Mouse (Mus musculus): ENCODE results near the gene Ttbk1.

Ttbk1 gene

DNA sequence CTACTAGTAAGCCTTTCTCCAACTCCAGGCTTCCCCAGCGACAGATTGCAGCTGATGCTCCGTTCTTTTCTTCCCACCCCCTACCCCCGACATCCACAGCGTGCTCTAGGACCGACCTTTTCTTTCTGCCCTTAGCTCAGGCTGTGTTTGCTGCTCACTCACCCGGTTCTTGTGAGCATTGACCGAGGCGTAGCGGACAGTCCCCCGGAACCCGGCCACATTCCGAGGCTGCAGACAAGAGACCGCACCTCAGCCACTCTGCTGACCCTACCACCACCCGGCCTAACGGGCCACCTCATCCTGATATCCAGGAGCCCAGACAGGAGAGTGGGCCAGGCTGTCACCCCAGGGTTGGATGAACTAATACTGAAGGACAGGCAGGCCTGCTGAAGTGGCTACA is 10.2 kb downstream of the Ttbk1 start:
- DNase-seq (ENCODE audit: low read depth, low spot score) = no peak

DNA sequence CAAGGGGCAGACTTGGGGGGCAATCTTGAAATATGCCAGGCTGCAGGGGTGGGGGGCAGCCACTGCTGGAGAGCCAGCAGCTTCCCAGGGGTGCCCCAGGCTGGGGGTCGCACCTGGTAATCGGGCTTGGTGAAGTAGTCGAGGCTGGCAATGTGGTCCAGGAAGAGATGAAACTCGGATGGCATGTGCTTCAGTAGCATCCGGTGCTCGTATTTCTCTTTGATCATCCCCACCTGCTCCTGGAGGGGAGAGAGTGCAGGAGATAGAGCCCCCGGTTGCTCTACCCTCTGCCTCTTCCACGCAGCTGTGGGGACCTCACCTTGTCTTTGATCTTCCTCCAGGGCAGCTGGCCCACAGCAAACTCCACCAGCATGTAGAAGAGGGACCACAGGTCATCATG is 10.9 kb downstream of the Ttbk1 start:
- DNase-seq (ENCODE audit: low read depth, low spot score) = no peak

DNA sequence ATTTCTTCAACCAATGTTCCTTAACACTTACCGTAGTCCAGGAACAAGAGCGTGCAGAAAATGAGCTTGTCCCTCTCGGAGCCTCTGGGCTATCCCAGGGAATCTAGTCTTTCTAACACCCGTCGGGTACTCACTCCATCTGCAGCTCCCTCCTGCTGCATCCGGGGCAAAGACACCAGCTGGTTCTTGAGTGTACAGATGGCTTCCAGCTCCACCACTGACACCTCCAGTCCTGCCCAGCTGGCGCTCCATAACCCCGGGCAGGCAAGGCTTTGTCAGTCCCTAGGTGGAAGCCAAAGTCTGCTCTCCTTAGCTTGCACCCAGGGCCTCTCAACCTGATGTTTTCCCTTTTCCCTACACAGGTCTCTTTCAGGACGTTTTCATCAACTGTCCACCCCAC is 19.6 kb downstream of the Ttbk1 start:
- DNase-seq (ENCODE audit: low read depth, low spot score) = no peak

DNA sequence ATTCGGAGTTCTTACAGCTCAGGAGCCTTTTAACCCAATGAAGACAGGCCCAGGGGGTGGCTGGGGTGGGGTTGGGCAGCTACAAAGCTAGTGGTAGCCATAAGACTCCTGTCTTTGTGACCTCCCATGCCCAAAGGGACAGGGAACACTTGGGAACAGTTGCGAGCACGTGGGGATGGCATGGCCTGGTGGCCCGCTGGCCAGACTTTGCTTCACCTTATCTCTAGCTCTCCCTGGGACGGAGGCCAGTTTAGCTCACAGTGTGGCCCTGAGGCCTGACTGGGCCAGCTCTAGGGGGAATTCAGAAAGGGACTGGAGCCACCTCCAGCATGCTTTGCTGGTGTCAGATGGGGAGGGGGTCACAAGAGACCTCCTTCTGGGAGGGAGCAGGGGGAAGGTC is 25.2 kb downstream of the Ttbk1 start:
- DNase-seq (ENCODE audit: low read depth, low spot score) = no peak

DNA sequence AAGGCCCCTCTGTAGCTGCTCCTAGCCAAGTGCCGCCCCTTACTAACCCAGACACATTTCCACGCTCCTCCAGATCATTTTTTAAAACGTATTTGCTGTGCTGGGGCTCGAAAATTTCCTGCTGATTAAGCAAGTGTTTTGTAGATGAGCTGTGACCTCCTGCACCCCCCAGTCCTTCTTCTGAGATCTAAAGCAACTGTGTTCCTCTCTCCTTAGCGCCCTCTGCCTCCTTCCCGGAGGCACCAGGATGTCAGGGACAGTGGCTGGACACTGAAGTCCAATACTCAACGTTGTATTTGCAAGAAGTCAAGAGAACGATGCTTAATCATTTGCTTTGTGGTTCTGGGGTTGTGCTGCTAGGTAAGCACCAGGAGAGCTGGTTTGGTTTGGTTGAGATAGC is 26.1 kb downstream of the Ttbk1 start:
- no peak for DNase-seq (ENCODE audit: low read depth, low spot score)

DNA sequence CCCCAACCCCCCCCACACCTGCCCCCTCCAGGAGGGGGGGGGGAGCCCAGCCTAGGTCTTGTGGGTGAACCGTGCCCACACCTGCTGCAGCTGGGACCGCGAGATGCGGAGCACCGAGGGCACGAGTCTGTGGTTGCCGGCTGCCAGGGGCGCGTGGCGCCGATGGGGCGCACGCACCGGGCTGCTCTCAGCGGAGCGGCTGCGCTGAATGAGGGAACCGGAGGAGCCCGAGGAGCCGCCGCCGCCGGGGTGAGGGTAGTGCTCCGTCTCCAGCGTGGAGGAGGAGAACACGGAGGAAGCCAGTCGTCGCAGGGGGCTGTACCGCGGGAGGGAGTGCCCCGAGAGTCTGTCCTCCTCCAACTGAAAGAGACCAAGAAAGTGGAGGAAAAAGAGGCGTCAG is 26.8 kb downstream of the Ttbk1 start:
- no peak for DNase-seq (ENCODE audit: low read depth, low spot score)

DNA sequence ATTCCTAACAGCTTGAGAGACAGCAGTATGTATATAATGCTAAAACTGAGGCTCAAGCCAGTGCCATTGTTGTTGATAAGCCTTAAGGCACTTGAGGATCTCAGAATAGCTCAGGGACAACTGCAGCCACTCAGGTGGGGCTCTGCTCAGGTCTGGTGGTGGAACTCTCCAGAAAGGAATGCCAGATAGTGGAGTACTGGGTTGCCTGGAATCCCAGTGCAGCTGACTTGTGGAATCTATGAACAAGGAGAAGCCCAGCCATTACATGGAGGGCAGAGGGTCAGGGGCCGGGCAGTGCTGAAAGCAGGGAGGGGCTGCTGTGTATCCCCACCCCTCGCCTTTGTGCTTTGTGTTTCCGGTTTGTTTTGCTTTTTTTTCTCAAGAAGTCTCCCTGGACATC is 29.0 kb downstream of the Ttbk1 start:
- no peak for DNase-seq (ENCODE audit: low read depth, low spot score)

DNA sequence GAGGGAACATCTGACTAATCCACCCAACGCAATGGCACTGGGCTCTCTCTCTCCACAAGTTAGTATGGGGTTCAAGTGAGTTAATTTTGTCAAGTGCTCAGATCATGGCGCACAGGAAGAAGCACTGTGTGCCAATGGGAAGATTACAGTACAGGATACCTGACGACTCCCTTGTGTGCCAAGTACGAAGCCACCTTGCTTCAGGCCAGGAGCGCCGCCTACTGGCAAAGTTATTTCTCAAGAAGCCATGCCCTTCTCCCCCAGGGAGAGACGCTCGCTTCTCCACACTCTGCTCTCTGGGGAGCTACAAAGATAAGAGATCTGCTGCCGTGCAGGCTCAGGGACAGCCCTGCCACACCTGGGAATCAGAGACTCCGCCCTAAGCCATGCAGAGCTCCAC is 29.7 kb downstream of the Ttbk1 start:
- no peak for DNase-seq (ENCODE audit: low read depth, low spot score)

DNA sequence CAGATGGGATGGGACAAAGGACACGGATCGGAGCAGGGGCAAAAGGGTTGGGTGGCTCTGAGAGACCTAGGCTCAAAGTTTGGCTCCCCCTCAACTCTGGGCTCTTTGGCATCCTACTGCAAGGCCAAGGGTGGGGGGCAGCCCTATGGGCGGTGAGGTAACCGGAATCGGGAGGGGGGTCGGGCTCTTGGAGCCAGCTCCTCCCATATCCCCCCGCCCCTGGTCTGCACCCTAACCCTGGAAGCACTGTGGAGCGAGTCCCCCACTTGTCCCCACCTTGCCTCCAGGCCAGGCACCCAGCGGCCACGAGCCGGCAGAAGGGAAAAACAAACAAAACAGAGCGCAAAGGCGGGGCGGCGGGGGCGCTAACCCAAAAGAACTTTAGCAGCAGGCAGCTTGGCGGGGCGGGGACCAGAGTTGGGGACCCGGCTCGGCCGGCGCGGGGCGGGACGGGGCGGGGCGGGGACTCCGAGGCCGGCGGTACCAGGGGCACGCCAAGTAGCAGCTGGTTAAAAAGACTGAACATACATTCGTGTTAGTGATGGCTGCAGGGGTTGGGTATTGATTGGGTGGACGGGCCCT is 32.3 kb downstream of the Ttbk1 start:
- no peak for DNase-seq (ENCODE audit: low read depth, low spot score)

DNA sequence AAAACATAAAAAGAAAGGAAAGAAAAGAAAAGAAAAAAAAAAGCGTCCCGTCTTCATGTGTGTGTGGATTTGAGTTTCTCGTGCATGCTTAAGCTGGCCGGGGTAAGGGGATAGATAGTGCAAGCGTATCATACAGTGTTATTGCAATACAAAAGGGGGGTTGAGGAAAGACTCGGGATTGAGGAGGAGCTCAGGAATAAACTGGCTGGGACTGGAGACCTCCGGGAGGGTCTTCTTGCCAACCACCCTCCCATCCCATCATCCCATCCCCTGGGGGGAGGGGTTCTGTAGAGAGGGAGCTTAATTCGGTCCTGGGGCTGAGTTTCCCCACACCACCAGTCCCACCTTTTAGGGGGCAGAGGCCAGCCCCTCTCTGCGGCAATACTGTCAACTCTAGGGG is 32.9 kb downstream of the Ttbk1 start:
- DNase-seq (ENCODE audit: low read depth, low spot score) = no peak

DNA sequence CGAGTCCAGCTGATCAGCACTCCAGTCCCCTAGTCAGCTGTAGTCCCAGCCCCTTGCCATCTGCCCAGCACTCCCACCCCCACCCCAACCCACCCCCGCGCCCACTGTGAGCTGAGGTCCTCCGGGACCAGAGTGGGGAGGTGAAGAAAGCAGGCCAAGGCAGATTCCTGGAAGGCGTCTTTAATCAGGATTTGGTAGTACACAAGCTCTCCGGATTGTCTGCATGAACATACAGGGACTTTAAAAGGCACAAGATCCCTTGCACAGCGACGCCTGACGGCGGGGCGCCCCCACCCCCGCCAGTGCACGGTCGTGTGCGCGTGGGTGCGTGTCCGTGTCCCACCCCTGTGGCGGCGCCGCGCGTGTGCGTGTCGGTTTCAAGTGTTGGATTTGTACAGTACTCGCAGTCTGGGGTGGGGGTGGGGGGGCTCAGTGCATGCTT is 33.5 kb downstream of the Ttbk1 start:
- DNase-seq (ENCODE audit: low read depth, low spot score) = no peak

DNA sequence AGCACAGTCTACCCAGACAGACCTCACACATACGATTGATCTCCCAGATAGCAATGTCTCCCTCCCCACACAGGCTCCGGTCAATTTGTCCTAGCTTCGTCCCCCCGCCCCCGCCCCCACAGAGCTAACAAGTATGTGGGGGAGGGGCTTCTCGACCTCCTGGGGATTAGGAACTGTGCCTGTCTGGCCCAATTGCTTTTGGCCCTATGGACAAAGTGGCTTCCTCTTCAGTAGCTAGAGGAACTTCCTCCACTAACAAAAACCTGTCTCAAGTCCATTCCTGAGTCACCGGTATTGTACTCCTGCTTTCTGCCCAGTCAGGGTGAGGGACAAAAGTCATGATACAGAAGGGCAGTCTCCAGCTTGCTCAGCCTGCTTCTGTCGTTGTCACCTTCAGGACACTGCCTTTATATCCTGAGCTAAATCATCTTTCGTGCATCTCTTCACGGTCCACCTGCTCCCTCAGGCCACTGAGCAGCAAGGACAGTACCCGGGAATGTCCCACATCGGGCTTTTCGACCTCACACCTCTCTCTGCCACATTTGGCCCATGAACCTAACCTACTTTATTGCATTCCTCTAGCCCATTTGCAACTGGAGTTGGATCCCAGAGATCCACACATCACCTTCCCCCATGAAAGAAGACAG is 34.0 kb downstream of the Ttbk1 start:
- DNase-seq (ENCODE audit: low read depth, low spot score) = no peak

DNA sequence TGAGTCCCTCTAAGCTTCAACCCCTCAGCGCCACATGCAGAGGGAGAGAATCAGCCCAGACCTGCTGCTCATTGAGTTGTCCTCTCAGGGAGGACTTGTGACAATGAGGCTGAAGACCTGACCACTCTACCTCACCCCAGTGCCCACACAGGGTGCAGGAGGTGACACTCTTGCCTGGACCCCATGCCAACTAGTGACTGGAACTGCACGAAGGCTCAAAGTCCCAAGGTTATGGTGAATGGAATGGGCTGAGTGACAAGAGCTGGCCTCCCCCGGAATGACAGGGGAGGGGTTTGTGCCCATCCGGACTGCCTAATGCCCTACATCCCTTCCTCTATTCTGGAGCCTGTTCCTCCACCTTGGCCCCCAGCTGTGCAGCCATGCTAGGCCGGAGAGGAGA is 34.8 kb downstream of the Ttbk1 start:
- no peak for DNase-seq (ENCODE audit: low read depth, low spot score)

DNA sequence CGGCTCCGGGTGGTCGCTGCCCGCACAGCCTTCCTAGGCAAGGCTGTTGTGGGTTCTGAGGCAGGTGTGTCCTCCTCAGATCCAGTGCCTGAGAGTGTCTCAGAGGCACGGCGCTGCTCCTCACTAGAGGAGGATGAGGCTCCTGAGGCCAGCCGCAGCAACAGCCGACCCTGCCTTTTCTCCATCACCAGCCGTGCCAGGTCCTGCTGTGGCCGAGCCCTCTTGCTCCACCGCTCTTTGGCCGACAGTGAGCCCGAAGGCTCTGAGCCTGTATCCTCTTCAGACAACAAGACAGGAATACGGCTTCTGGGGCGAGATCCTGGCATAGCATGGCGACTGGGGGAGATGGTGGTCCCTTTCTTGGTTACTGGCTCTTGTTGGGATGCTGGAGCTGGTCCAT is 41.2 kb downstream of the Ttbk1 start:
- no peak for DNase-seq (ENCODE audit: low read depth, low spot score)

DNA sequence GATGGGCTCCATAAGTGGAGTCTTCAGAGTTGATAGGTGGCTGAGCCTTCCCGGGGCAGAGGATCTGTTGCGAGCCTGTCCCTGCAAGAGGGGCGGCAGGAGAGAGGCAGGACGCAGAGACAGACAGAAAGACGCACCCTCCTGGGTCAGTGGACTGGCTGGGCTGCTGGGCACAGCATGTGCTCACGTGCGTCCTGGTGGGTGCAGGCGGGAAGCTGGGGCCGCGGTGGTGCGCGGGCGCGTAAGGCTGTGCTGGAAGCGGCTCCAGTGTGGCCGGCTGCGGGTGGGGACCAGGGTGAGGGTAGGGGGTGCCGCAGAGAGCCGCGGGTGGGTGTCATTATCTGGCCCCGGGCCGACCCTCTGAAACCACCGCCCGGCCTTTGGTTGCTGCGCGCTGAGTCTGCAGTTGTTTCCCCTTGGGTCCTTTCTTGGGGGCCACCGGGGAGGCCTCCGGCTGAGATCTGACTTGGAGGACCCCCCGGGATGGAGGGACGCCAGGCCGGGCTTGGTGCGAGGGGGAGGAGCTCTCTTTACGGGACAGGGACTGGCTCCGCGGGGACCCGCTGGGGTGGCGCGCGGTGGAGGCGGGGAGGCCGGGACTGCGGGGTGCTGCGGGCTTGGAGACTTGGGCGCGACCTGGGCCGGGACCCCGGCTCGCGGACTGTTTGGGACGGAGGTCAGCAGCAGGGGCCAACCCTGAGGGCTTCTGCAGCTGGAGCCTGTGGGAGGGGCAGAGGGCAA is 42.5 kb downstream of the Ttbk1 start:
- DNase-seq (ENCODE audit: low read depth, low spot score) = no peak

DNA sequence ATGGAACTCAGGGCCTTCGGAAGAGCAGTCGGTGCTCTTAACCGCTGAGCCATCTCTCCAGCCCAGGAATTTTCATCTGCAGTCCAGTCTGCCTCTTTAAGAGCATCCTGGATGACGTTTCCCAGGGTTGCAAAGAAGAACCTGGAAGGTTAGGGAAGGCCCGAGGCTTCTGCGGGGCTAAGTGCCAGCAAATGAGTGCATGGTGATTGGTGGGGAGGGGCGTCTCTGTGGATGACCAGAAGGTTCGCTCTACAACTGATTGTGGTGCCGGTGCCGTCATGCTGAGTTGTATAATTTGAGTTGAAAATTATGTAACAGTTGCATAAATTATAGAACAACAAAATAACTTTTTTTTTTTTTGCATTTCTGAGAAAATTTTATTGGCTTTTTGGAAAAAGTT is 48.3 kb downstream of the Ttbk1 start:
- DNase-seq (ENCODE audit: low read depth, low spot score) = no peak

DNA sequence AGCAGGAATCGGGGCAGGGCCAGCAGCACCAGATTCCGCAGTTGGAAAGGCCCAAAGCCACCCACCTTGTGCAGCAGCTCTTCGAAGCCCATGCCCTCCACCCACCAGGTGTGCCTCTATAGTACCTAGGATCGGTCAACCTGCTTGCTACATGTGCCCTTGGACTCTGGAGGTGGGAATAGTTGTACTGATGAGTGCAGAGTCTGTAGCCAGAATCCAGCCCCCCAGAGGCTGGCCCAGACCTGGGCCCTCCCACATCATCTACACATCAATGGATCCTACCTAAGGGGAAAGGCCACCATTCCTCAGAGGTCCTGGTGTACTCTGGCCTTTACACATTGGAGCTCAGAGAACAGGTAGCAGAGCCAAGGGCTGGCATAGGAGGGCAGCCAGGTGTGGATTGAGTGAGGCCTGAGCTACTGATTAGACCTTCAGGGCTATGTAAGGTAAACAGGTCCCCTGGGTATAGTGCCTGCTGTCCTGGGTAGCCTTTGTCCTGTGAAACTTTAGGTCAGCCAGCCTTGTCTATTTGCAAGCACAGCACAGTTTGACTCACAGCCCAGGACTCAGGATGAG is 49.1 kb downstream of the Ttbk1 start, which contains the start of gene Slc22a7:
Gene Slc22a7 (minus strand): TSS at position 160 of the 576 bp plus-strand sequence.
- no peak for DNase-seq (ENCODE audit: low read depth, low spot score)

DNA sequence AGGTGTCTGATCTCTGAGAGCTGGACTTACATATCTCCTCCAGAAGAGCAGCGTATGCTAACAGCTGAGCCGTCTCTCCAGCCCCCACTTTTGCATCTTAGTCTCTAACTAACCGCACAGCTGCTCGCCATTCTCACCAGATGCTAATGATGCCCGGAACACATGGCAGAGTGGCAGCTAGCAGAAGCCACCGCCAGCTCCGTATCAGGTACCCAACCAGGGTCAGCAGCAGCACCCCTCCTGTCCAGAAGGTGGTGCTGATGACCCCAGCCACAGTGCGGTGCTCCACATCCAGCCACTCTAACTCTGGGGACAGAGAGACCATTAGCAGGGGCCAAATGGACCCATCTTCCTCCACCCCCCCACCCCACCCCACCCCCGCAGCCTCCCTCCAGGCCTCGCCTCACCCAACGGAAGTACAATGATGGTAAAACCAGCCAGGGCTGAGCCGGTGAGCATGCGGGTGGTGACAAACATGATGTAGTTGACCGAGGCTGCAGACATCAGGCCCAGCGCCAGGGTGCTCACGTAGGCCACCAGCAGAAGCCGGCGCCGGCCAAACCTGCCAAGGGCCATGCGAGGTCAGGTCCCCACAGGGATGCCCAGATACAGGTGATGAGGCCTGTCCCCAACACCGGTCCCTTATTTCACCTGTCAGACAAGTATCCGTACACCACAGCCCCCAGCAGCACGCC is 50.7 kb downstream of the Ttbk1 start:
- no peak for DNase-seq (ENCODE audit: low read depth, low spot score)

DNA sequence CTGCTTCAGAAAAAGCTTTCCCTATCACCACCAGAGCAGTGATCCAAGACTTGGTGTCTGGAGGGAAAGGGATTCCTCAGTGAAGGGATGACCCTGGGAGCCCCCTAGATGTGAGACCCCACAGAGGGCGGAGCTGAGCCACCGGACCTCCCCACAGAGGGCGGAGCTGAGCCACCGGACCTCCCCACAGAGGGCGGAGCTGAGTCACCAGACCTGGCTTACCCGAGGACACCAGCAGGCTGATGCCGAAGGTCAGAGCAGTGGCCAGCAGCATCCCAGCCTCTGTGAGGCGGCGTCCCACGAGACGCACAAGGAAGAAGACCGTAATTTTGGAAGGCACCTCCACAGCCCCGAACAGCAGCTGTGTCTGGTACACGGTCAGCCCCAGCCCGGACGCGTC is 53.8 kb downstream of the Ttbk1 start:
- DNase-seq (ENCODE audit: low read depth, low spot score) = no peak

DNA sequence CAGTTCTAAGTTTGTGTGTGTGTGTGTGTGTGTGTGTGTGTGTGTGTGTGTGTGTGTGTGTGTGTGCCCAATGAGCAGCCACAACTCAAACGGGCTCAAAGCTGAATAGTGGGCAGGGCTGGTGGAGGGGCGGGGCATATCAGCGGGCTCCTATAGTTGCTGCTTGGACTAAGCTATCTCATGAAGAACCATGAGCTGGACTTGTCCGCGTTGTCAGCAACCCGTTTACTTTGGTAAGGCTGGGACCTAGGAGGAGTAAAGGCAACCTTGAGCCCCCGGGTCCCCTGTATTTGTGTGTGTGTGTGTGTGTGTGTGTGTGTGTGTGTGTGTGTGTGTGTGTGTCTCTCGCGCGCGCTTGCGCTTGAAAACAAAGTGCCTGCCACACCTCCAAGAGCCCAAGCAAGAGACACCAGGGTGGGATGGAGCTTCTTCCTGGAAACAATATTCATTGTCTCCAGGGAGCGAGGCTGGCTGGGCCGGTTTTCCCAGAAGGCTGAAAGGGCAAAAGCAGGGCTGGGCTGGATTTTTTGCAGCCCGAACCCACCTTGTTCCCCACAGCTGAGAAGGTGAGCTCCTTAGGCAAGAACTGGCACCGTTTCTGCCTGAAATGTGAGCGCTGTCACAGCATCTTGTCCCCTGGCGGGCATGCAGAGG is 58.6 kb downstream of the Ttbk1 start, which contains the start of gene Crip3:
Gene Crip3 (plus strand): TSS at position 166 of the 654 bp plus-strand sequence.
- DNase-seq (ENCODE audit: low read depth, low spot score) = no peak

DNA sequence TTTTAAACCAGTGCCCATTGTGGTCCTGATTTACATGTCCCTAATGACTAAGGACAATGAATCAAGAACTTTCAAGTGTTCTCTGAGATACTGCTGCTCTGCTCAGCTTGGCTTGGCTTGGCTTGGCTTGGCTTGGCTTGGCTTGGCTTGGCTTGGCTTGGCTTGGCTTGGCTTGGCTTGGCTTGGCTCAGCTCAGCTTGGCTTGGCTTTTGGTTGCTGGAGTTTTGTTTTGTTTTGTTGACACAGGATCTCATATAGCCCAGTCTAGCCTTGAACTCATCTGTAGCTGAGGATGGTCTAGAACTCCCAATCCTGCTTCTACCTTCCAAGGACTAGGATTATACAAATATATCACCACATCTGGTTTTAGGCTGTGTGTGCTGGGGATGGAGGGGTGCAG is 61.0 kb downstream of the Ttbk1 start:
- DNase-seq (ENCODE audit: low read depth, low spot score) = no peak

DNA sequence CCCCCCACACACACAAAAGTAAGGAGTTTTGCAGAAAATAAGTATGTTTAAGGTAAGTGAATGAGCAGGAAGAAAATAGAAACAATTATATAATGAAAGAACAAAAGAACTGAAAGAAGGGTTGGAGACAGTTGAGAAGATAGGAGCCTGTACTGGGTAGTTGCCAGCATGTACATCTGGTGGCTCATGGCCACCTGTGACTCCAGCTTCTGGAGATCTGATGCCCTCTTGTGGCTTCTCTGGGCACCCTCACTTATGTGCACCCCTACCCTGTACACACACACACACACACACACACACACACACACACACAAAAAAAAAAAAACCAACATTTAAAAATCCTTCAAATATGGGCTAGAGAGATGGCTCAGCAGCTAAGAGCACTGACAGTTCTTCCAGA is 67.8 kb downstream of the Ttbk1 start:
- no peak for DNase-seq (ENCODE audit: low read depth, low spot score)
